8 mouse cellular contexts compared by ENCODE assay signal in genomic region chr5:17574413-17575182, GRCm38 (mm10). TPM values are rescaled to one million over a fixed set of nuclear protein-coding genes. Genes with fewer than 3 reads are reported as not detected.
A peak's percentile ranks its signal among the peaks of the same experiment; 100 is the strongest.
DNase-seq lines count a peak whose midpoint lies in the region; ATAC-seq and TF ChIP-seq lines count a peak whose summit lies in the region.

No protein-coding gene starts in this region.

- no peak for TF ChIP-seq POLR2A in brain, embryonic 14.5 days (IDR thresholded peaks at IDR 0.05; ENCODE audit: borderline replicate concordance, extremely low read depth, insufficient read depth, insufficient read length, poor library complexity, severe bottlenecking)

- H3K4me1 ChIP-seq in lung, postnatal 0 days (ENCODE audit: insufficient read depth, low read depth, low read length), result no peaks in the 10 kb centered on the region

- H3K4me3 ChIP-seq in lung, postnatal 0 days (ENCODE audit: low read depth, low read length), result peak overlapping the region; percentile 62

- intact Hi-C loops in heart, postnatal 36 days (cut with DNase I), result loop anchor here (2.0 to 5.0 kb wide), 3 partner anchors 168 to 464 kb away; no protein-coding TSS in a partner anchor

- no peaks in the 10 kb centered on the region for H3K36me3 ChIP-seq in lung, postnatal 0 days (ENCODE audit: insufficient read depth, low read length)

- peak; percentile 96 for ATAC-seq in lung, postnatal 0 days

- peak overlapping the region; percentile 52 for H3K9ac ChIP-seq in lung, postnatal 0 days (replicated peaks; ENCODE audit: low read depth)

- no peaks in the 10 kb centered on the region for H3K27me3 ChIP-seq in lung, postnatal 0 days (replicated peaks; ENCODE audit: insufficient read depth, low read length)

- H3K4me2 ChIP-seq in lung, postnatal 0 days (replicated peaks; ENCODE audit: low read depth, low read length), result peak overlapping the region; percentile 76

- H3K9me3 ChIP-seq in lung, postnatal 0 days (ENCODE audit: low read length), result no peaks in the 10 kb centered on the region

- 3% methylated on average over 59 of the region's 59 CpGs for WGBS in lung, postnatal 0 days

- no peak for TF ChIP-seq EP300 in lung, postnatal 0 days (IDR thresholded peaks at IDR 0.05)

- TF ChIP-seq CTCF in brain, embryonic 14.5 days (IDR thresholded peaks at IDR 0.05; ENCODE audit: borderline replicate concordance, extremely low read depth, insufficient read depth, insufficient read length), result no peak
- no peak; the same call in none of the 2 replicates for TF ChIP-seq CTCF in lung, postnatal 0 days (IDR thresholded peaks at IDR 0.05)

- H3K27ac ChIP-seq in lung, postnatal 0 days (ENCODE audit: low read length), result peak overlapping the region; percentile 68

- DNase-seq in ES-CJ7 (ENCODE audit: low read depth, low spot score), result peak; percentile 63
- DNase-seq in brain, embryonic 14.5 days (ENCODE audit: low read depth), result peak; percentile 85
- peak; percentile 72 for DNase-seq in forelimb bud, embryonic 11.5 days (ENCODE audit: low read depth, low spot score)
- peak; percentile 77 to 80 for DNase-seq in heart, postnatal 36 days
- peak; percentile 62 to 74 for DNase-seq in layer of hippocampus, postnatal 10 days (ENCODE audit: low spot score in 2 of 2)
- peak; percentile 88 for DNase-seq in lung, postnatal 0 days (ENCODE audit: low spot score)
- peak; percentile 89 for DNase-seq in ovary, postnatal 36 days (ENCODE audit: low spot score)
- DNase-seq in urinary bladder, postnatal 4 days (ENCODE audit: low spot score in 2 of 2), result peak; percentile 80 to 87

RNA-seq across cellular contexts. Expression of gene Sema3c, which starts 0.5 kb away (rescaled TPM):
- polyA plus RNA-seq in brain, embryonic 14.5 days (2012; rRNA removed), result 8.8 and 11.1 TPM in 2 replicates
- total RNA-seq in heart, postnatal 36 days (2021), result 10 to 100 TPM; 15.4 to 18.7 TPM
- total RNA-seq in layer of hippocampus, postnatal 10 days (2021), result 10 to 100 TPM; 56.3 to 59.6 TPM
- 42.9 and 50.7 TPM in 2 replicates for polyA plus RNA-seq in lung, postnatal 0 days (2015; fragmentation: Nextera tagmentation; extraction: Ambion mirVana)

Comparison
In these comparisons a context has a peak if more than half of its experiments do, and no peak if none do; other contexts are left out.
1. Peak in every context shown above with its lines: DNase-seq, ATAC-seq, H3K4me3 ChIP-seq and H3K27ac ChIP-seq.